Mouse (Mus musculus) kidney, adult 2 months (tissue): ENCODE results near the gene Pycr1.

Experiments used
- CTCF ChIP-seq: fragments of 200-500 bp; conservative IDR thresholded peaks from 2 replicates; pipeline ENCODE4 v1.5.1; 2011; ENCODE audit warnings: low read depth, mild to moderate bottlenecking, control low read depth, low read length, moderate library complexity, mixed read lengths; ENCODE audit not compliant: insufficient read depth, insufficient read length
- POLR2A ChIP-seq: fragments of 200-500 bp; IDR thresholded peaks from one replicate; pipeline ENCODE4 v1.6.1; 2011; ENCODE audit warnings: low read depth, low read length, control low read depth

- no peak for TF ChIP-seq CTCF
- no peak for TF ChIP-seq POLR2A
Measured at GRCm38 (mm10) chr11:120684660-120685059, 41.1 kb upstream of the Pycr1 start.
